Mouse (Mus musculus) natural killer cell, adult 2 months (primary cell): ENCODE measurements around the gene Ank3.

Source experiments
- DNase-seq, 2 experiments: peaks; one replicate each; pipeline ENCODE4 v3.0.0; 2022; ENCODE audit warnings: low spot score in 2 of 2

Ank3 gene

DNA sequence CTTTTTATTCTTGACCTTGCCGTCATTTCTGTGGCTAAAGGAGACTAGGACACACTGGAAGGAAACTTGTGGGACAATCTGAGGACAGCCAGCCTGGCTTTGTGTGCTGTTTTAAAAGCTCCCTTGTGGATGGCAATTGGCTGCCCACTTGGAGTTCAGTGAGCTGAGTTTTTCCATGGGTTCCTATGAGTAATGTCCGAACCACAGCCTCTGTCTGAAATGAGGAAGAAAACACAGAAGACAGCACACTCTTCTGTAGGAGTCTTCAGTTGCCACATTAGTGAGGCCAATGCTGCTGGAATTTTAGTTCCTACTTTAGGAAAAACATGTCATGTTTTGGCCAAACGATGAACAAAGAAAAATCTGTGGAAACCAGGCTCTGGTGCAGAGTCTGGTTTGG lies 380.7 kb downstream of the Ank3 start:
- DNase-seq = no peak

DNA sequence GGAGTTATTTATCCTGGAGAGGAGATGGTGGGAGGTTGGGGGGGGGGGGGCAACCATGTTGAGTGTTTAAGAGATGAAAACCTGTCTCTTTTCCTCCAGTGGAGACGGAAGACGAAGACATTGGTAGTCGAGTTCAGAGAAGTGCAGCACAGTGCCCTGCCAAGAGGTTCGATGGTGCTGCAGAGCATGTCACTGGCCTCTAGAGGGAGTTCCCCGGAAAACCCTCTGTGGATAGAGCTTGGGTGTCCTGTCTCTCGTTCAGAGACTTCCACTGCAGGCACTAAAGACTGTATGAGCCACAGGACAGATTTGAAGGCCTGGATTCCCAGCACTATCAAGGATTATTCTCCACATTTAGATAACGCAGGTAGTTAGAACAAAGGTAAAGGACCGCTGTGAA lies 382.9 kb downstream of the Ank3 start:
- no peak for DNase-seq

DNA sequence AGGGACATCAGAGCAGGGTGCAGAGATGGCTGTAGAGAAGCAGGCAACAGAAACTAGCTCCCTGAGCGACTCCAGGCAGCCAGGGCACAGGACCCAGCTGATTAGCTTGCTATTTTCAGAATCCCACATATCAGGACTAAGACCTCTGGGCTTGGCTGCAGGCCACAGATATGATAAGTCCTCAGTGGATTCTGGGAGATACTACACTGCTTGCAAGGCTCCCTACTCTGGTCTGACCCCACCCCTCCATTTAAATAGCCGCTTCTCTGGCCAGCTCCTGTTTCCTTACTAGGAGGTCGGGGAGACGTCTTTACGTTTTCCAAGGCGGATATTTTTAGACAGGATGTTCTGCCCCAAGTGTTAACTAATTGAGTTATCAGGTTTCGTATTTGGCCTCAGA lies 386.7 kb downstream of the Ank3 start:
- DNase-seq = no peak

GRCm38 (mm10) chr10:69785692-69786091 lies 387.1 kb downstream of the Ank3 start:
- no peak for DNase-seq

DNA sequence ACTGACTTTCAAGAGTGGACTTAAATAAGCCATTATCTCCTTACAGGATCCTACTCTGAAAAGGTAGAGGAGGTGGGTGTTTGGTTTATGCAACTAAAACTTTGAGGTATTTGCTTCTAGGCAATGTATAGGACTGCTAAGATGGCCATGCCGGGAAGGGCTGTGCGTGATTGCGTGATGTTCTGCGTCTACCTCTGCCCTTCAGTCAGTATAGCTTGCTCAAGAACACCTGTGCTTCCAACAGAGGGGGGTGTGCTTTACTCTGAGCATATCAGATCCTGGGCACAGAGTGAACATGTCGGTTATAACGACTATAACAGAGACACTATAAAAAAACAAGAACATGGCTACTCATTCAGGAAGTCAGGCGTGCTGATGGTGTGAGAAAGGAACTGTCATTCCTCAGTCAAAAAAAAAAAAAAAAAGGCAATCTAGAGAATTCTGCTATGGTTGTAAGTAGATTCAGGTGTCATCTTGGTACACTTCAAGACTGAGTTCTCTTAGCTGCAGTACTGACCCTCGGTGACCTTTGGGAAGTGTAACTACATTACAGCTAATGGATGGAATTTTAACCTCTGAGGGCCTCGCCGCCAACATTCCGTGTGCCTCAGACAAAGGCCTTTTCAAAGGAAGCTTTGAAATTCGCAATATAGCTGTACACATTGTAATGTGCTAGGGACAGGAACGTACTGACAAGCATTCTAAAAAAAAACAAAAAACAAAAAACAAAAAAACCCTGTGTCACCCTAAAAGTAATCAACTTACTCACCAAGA lies 387.8 kb downstream of the Ank3 start:
- DNase-seq = no peak

GRCm38 (mm10) chr10:69787379-69787778 lies 388.8 kb downstream of the Ank3 start:
- DNase-seq = no peak

- DNase-seq = no peak
Observed at GRCm38 (mm10) chr10:69790606-69791005, 392.0 kb downstream of the Ank3 start.

GRCm38 (mm10) chr10:69791951-69792350 lies 393.4 kb downstream of the Ank3 start:
- no peak for DNase-seq

DNA sequence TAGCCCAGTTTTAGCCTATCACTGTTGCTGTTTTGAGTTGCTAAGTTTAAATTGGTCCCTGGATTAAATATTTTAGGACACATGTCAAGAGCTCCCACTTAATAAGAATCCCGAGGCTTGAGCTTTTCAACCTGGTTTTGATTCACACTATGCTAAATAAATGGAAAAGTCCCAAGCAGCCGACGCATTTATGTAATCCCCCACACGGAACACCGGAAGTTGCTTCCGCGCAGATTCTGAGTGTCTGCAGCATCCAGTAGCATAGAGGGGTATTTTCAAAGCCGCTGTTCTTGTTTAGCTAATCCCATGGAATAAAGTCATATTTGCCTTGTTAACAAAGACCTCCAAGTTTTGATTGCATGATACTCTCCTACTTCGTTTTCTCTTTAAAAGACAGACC lies 393.8 kb downstream of the Ank3 start:
- DNase-seq = no peak

GRCm38 (mm10) chr10:69793079-69793478 lies 394.5 kb downstream of the Ank3 start:
- no peak for DNase-seq

- DNase-seq = no peak
Observed at GRCm38 (mm10) chr10:69795656-69796055, 397.1 kb downstream of the Ank3 start.

GRCm38 (mm10) chr10:69796421-69796886 lies 397.9 kb downstream of the Ank3 start:
- no peak for DNase-seq

GRCm38 (mm10) chr10:69803135-69803756 lies 404.7 kb downstream of the Ank3 start:
- DNase-seq = no peak

- DNase-seq = no peak
Observed at GRCm38 (mm10) chr10:69804613-69805012, 406.0 kb downstream of the Ank3 start.

DNA sequence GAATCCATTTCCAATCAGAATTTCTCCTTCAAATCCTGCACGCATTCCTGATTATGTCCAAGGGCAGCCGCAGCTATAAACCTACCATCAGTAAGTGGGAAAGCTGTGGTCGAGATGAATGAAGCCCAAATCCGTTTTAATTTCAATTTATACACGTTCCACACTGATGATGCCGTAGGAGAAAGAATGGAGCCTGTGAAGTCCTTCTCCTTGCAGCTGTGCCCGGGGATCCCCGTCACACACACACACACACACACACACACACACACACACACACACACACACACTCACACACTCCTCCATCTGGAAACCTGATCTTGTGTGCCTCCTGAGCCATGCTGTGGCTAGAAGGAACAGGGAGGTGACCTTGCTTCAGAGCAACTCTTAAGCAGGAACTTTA lies 412.2 kb downstream of the Ank3 start:
- no peak for DNase-seq

DNA sequence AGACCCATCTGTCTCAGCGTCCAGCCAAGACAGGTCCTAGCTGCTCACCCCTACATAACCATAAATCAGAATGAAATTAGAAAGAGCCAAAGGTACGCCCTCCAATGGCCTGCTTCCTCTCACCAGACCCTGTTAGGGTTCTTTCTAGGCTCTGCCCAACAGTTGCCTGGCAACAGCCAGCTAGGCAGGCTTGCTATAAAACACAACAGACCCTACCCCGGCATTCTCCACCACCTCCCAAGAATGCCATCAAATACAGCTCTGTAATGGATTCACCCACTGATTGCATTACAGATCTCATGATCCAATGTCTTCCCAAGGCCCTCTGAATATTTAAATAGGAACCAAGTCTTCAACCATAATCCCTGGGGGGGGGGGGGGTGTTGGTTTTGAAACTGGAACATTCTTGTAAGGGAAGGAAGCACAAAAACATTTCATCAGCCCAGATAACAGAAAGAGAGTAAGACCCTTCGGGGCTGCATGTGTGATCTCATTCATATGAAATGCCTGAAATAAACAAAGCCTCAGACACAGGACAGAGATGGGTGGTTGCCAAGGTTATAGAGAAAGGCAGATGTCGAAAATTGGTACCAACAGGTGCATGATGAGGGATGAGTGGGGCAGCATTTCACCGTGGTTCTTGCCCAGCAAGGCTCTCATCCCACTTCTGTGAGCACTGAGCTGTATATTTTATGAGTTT lies 415.4 kb downstream of the Ank3 start:
- no peak for DNase-seq

DNA sequence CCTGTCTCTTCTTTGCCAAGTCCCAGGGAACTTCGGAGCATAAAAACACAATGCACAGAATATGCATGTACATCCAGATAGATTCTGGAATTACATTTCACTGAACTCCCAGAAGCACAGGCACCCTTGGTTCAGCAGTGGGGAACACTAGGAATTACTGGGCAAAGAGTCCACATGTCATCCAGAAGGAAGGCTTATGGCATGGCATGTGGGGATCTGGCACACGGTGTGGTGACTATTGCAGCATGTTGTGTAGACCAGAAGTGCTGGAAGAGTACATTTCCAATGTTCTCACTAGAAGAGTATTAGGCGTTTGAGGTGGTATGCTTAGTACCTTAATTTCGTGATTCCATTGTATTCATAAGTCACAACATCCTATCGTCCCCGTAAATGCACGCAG lies 422.7 kb downstream of the Ank3 start:
- DNase-seq = no peak

- DNase-seq = no peak
Observed at GRCm38 (mm10) chr10:69828770-69829169, 430.2 kb downstream of the Ank3 start.

GRCm38 (mm10) chr10:69829236-69829635 lies 430.7 kb downstream of the Ank3 start:
- no peak for DNase-seq

- no peak for DNase-seq
Observed at GRCm38 (mm10) chr10:69831568-69831967, 433.0 kb downstream of the Ank3 start.

DNA sequence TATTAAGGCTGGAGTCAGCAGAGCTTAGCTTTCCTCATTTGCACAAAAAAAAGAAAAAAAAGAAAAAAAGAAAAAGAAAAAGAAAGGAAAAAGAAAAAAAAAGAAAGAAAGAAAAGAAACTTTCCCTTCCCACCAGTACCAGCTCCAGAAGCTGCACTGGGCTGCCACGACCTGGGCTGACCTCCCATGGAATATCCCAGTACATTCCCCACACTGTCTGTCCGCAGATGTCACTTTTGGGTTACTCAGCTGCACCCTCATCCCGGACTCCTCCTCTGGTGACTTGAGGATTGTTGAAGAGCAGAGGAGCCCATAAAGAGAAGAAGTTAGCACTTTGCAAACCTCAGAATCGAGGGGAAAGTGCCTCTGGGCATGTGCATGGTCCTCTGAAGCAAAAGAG lies 433.7 kb downstream of the Ank3 start:
- DNase-seq = no peak

DNA sequence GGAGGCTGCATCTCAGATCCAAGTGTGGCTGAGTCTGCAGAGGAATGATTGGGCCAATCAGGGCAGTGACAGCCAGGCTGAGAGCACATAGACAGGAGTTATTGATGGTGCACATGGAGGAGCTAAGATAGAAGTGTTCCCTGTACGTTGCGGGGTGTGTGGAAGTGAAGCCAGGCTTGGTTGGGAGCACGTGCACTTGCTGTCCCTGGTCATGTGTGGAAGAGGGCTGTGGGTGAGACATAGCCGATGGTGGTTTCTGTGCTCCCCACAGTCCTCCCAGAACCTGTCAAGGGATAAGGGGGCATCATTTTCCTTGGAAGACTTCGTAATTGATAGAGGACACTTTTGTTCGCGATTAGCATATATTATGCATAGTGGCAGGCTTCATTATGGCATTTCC lies 434.2 kb downstream of the Ank3 start:
- DNase-seq = no peak

DNA sequence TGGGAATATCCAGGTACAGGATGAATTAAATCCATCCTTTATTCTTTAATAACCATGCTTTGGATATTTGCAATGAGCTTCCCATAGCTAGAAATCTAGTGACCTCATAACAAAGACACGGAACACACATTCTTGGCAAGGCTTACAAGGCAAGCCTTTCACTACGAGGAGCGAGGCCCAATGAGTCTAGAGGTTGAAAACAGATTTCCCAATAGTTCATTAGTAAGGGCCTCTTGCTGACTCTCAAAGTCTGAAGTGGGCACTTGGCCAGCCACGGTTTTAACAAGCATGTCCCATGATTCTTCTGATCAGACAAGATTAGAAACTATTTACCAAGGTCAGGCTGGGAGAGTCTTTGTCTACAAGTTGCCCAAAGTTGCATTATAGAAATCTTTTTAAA lies 436.1 kb downstream of the Ank3 start:
- no peak for DNase-seq
